Mouse (Mus musculus) cerebellum, postnatal 25 days (tissue): ENCODE measurements around the gene Col6a2.

Source experiments
- DNase-seq, 2 experiments: peaks; one replicate each; pipeline ENCODE4 v3.0.0; 2021; ENCODE audit warnings: mixed read lengths in 2 of 2

Col6a2 gene

GRCm38 (mm10) chr10:76546566-76546965 is 76.9 kb downstream of the Col6a2 start:
- no peak for DNase-seq
